Mouse (Mus musculus) C2C12 (cell line): ENCODE measurements around the gene Zbtb8os. TPM values are rescaled to one million over a fixed set of nuclear protein-coding genes. Genes with fewer than 3 reads are reported as not detected.

Experiments
- H3K27me3 ChIP-seq: one replicate; pipeline ENCODE4 v1.6.1; 2011; ENCODE audit not compliant: control insufficient read depth, insufficient read depth, insufficient read length
- H3K36me3 ChIP-seq: one replicate; pipeline ENCODE4 v1.6.1; 2011; ENCODE audit not compliant: control insufficient read depth, insufficient read depth
- H3K4me3 ChIP-seq: one replicate; pipeline ENCODE4 v1.5.1; 2011; ENCODE audit warnings: mild to moderate bottlenecking, control low read depth; ENCODE audit not compliant: poor library complexity, insufficient read depth, severe bottlenecking
- H3K79me2 ChIP-seq: one replicate; pipeline ENCODE4 v1.6.1; 2011; ENCODE audit not compliant: control insufficient read depth, insufficient read depth
- H3K79me3 ChIP-seq: one replicate; pipeline ENCODE4 v1.6.1; 2011; ENCODE audit warnings: low read depth, control low read depth
- H3ac ChIP-seq: one replicate; pipeline ENCODE3; 2011; ENCODE audit warnings: low read depth; ENCODE audit not compliant: control insufficient read depth, insufficient read length
- CEBPB ChIP-seq: IDR thresholded peaks from one replicate; pipeline ENCODE4 v1.6.1; 2011; ENCODE audit warnings: low read depth, mild to moderate bottlenecking, control low read depth, moderate library complexity
- CTCF ChIP-seq: IDR thresholded peaks from one replicate; pipeline ENCODE4 v1.5.1; 2011; ENCODE audit not compliant: control insufficient read depth, insufficient read depth, insufficient read length
- FOSL1 ChIP-seq: IDR thresholded peaks from one replicate; pipeline ENCODE4 v1.8.0; 2011; ENCODE audit warnings: mild to moderate bottlenecking, low read length; ENCODE audit not compliant: poor library complexity, insufficient read depth, severe bottlenecking
- MAX ChIP-seq: IDR thresholded peaks from one replicate; pipeline ENCODE4 v1.6.1; 2011; ENCODE audit warnings: mild to moderate bottlenecking, control low read depth
- MYOD1 ChIP-seq: IDR thresholded peaks from one replicate; pipeline ENCODE4 v1.6.1; 2011; ENCODE audit warnings: low read depth; ENCODE audit not compliant: control insufficient read depth, insufficient read length
- MYOG ChIP-seq: IDR thresholded peaks from one replicate; pipeline ENCODE4 v1.6.1; 2011; ENCODE audit not compliant: control insufficient read depth, insufficient read length; ENCODE audit errors: extremely low read depth
- USF1 ChIP-seq: IDR thresholded peaks from one replicate; pipeline ENCODE4 v1.6.1; 2011; ENCODE audit warnings: low read depth, mild to moderate bottlenecking, control low read depth, moderate library complexity
- polyA plus RNA-seq: library from polyadenylated mRNA; unstranded; fragments of >200 nt; fragmentation: generic; extraction: Trizol; gene quantifications from one replicate; pipeline ENCODE4 v1.2.1, GENCODE M21; 2012; ENCODE audit warnings: missing spikeins

Zbtb8os gene
- polyA plus RNA-seq, 1 experiment: 31.2 TPM

GRCm38 (mm10) chr4:129336291-129336690 is 796 bp downstream of the Zbtb8os start:
- Histone ChIP-seq H3ac (peak overlapping the region; percentile 80), H3K79me2 (peaks cover 60% of the 10 kb centered on the region), H3K79me3 (peaks cover 44% of the 10 kb centered on the region), H3K36me3 (peaks cover 26% of the 10 kb centered on the region), H3K4me3 (peak overlapping the region; percentile 49), H3K27me3 (no peaks in the 10 kb centered on the region)
- TF ChIP-seq MYOD1: no peak
- TF ChIP-seq CEBPB: no peak
- no peak for TF ChIP-seq FOSL1
- TF ChIP-seq CTCF: no peak
- no peak for TF ChIP-seq MYOG
- no peak for TF ChIP-seq MAX
- TF ChIP-seq USF1: no peak

- no peaks in the 10 kb centered on the region for H3K27me3 ChIP-seq
- TF ChIP-seq CTCF: no peak
- no peak for TF ChIP-seq MYOD1
- no peak for TF ChIP-seq MAX
- H3K79me2 ChIP-seq: peaks cover 26% of the 10 kb centered on the region
- peaks cover 9% of the 10 kb centered on the region for H3K79me3 ChIP-seq
- H3ac ChIP-seq: no peak overlapping the region
- peaks cover 21% of the 10 kb centered on the region for H3K36me3 ChIP-seq
- H3K4me3 ChIP-seq: no peak overlapping the region
These were observed 4.2 kb downstream of the Zbtb8os start for GRCm38 (mm10) chr4:129339743-129340142.

- peaks cover 28% of the 10 kb centered on the region for H3K36me3 ChIP-seq
- no peak overlapping the region for H3K4me3 ChIP-seq
- no peak overlapping the region for H3ac ChIP-seq
- H3K79me3 ChIP-seq: peaks cover 7% of the 10 kb centered on the region
- H3K79me2 ChIP-seq: peaks cover 17% of the 10 kb centered on the region
- no peak for TF ChIP-seq FOSL1
- no peak for TF ChIP-seq MYOG
- no peak for TF ChIP-seq CEBPB
- H3K27me3 ChIP-seq: no peaks in the 10 kb centered on the region
These were observed 6.4 kb downstream of the Zbtb8os start for GRCm38 (mm10) chr4:129341888-129342287.

GRCm38 (mm10) chr4:129342705-129343104 is 7.2 kb downstream of the Zbtb8os start:
- Histone ChIP-seq H3K79me3 (no peaks in the 10 kb centered on the region), H3K4me3 (no peak overlapping the region), H3K27me3 (no peaks in the 10 kb centered on the region), H3K36me3 (peaks cover 28% of the 10 kb centered on the region), H3ac (no peak overlapping the region), H3K79me2 (peaks cover 9% of the 10 kb centered on the region)
- TF ChIP-seq FOSL1 (no peak), CEBPB (no peak), USF1 (no peak), CTCF (no peak), MYOG (no peak), MYOD1 (no peak), MAX (no peak)

GRCm38 (mm10) chr4:129346481-129347154 is 11.1 kb downstream of the Zbtb8os start:
- TF ChIP-seq FOSL1 (no peak), MYOD1 (no peak), MAX (no peak), CEBPB (no peak), MYOG (no peak), USF1 (no peak), CTCF (no peak)
- H3K36me3 ChIP-seq: peaks cover 22% of the 10 kb centered on the region

GRCm38 (mm10) chr4:129350644-129351043 is 15.1 kb downstream of the Zbtb8os start:
- Histone ChIP-seq H3K79me3 (no peaks in the 10 kb centered on the region), H3ac (no peak overlapping the region), H3K79me2 (no peaks in the 10 kb centered on the region), H3K4me3 (no peak overlapping the region), H3K36me3 (peaks cover under 1% of the 10 kb centered on the region), H3K27me3 (no peaks in the 10 kb centered on the region)
- TF ChIP-seq MYOD1 (no peak), MAX (peak; percentile 16), CTCF (peak; percentile 68), FOSL1 (no peak)

More at GRCm38 (mm10) chr4:129346481-129347154, 11.1 kb downstream of the Zbtb8os start:
- H3ac ChIP-seq: no peak overlapping the region
- no peaks in the 10 kb centered on the region for H3K79me3 ChIP-seq
- H3K27me3 ChIP-seq: no peaks in the 10 kb centered on the region
- H3K4me3 ChIP-seq: no peak overlapping the region
- H3K79me2 ChIP-seq: no peaks in the 10 kb centered on the region
